Mouse (Mus musculus) testis, adult 2 months (tissue): ENCODE results near the gene Fnip2. TPM values are rescaled to one million over a fixed set of nuclear protein-coding genes. Genes with fewer than 3 reads are reported as not detected.

Experiments
- H3K27ac ChIP-seq: fragments of 200-500 bp; 2 replicates; pipeline ENCODE4 v1.5.1; 2012; ENCODE audit warnings: low read depth, low read length; ENCODE audit not compliant: control insufficient read depth, insufficient read depth
- H3K27me3 ChIP-seq: fragments of 200-500 bp; 2 replicates; pipeline ENCODE4 v1.6.1; 2012; ENCODE audit warnings: mild to moderate bottlenecking, low read length, moderate library complexity; ENCODE audit not compliant: control insufficient read depth, insufficient read depth
- H3K36me3 ChIP-seq: fragments of 200-500 bp; 2 replicates; pipeline ENCODE4 v1.6.1; 2012; ENCODE audit warnings: mild to moderate bottlenecking, low read length; ENCODE audit not compliant: control insufficient read depth, insufficient read depth
- H3K4me1 ChIP-seq: fragments of 200-500 bp; 2 replicates; pipeline ENCODE4 v1.6.1; 2012; ENCODE audit warnings: low read length; ENCODE audit not compliant: control insufficient read depth, insufficient read depth
- H3K4me3 ChIP-seq: fragments of 200-500 bp; 2 replicates; pipeline ENCODE4 v1.5.1; 2012; ENCODE audit warnings: low read depth, mild to moderate bottlenecking, low read length, moderate library complexity, mixed read lengths; ENCODE audit not compliant: control insufficient read depth
- CTCF ChIP-seq: fragments of 200-500 bp; IDR thresholded peaks from 2 replicates; pipeline ENCODE4 v1.5.1; 2012; ENCODE audit warnings: low read depth, mild to moderate bottlenecking, inconsistent platforms, low read length, moderate library complexity; ENCODE audit not compliant: control insufficient read depth, insufficient read depth, insufficient replicate concordance
- POLR2A ChIP-seq: fragments of 200-500 bp; IDR thresholded peaks from 2 replicates; pipeline ENCODE4 v1.6.1; 2012; ENCODE audit warnings: low read depth, mild to moderate bottlenecking, inconsistent platforms, low read length, moderate library complexity; ENCODE audit not compliant: control insufficient read depth
- polyA plus RNA-seq: library from polyadenylated mRNA; depleted of rRNA; stranded (reverse); fragments of >200 nt; gene quantifications from 2 replicates; pipeline ENCODE4 v1.2.3, GENCODE M21; 2012

The Fnip2 gene
- polyA plus RNA-seq, 1 experiment, result 2.1 TPM

- no peak overlapping the region for H3K27ac ChIP-seq
- H3K27me3 ChIP-seq, result no peaks in the 10 kb centered on the region
- H3K4me1 ChIP-seq, result peaks cover 2% of the 10 kb centered on the region; the same call in 1 of the 2 replicates
- H3K36me3 ChIP-seq, result no peaks in the 10 kb centered on the region
- no peak overlapping the region for H3K4me3 ChIP-seq
- TF ChIP-seq POLR2A (no peak), CTCF (no peak)
These were observed 48.7 kb downstream of the Fnip2 start for GRCm38 (mm10) chr3:79518761-79519527.

GRCm38 (mm10) chr3:79517884-79518591, 49.6 kb downstream of the Fnip2 start:
- Histone ChIP-seq H3K4me1 (peaks cover 2% of the 10 kb centered on the region; the same call in 1 of the 2 replicates), H3K27me3 (no peaks in the 10 kb centered on the region), H3K27ac (no peak overlapping the region), H3K4me3 (no peak overlapping the region), H3K36me3 (no peaks in the 10 kb centered on the region)
- TF ChIP-seq POLR2A, result no peak
- TF ChIP-seq CTCF, result no peak

- Histone ChIP-seq H3K27ac (no peak overlapping the region), H3K27me3 (no peaks in the 10 kb centered on the region), H3K4me3 (no peak overlapping the region), H3K36me3 (no peaks in the 10 kb centered on the region), H3K4me1 (peaks cover 2% of the 10 kb centered on the region; the same call in 1 of the 2 replicates)
- TF ChIP-seq CTCF (no peak), POLR2A (no peak)
These were observed 50.6 kb downstream of the Fnip2 start for GRCm38 (mm10) chr3:79516958-79517357.

- Histone ChIP-seq H3K27ac (no peak overlapping the region), H3K4me1 (peaks cover 2% of the 10 kb centered on the region; the same call in 1 of the 2 replicates), H3K36me3 (no peaks in the 10 kb centered on the region), H3K4me3 (no peak overlapping the region), H3K27me3 (no peaks in the 10 kb centered on the region)
- no peak for TF ChIP-seq POLR2A
- TF ChIP-seq CTCF, result no peak
These were observed 51.3 kb downstream of the Fnip2 start for GRCm38 (mm10) chr3:79516099-79516920.

GRCm38 (mm10) chr3:79514304-79514703, 53.3 kb downstream of the Fnip2 start:
- TF ChIP-seq POLR2A (no peak), CTCF (no peak)

GRCm38 (mm10) chr3:79501166-79501728, 66.3 kb downstream of the Fnip2 start:
- H3K4me1 ChIP-seq, result no peaks in the 10 kb centered on the region
- H3K36me3 ChIP-seq, result no peaks in the 10 kb centered on the region; the same call in 1 of the 2 replicates

More at GRCm38 (mm10) chr3:79514304-79514703, 53.3 kb downstream of the Fnip2 start:
- H3K36me3 ChIP-seq, result no peaks in the 10 kb centered on the region
- H3K4me3 ChIP-seq, result no peak overlapping the region
- H3K27ac ChIP-seq, result no peak overlapping the region
- H3K4me1 ChIP-seq, result peaks cover 2% of the 10 kb centered on the region; the same call in 1 of the 2 replicates
- no peaks in the 10 kb centered on the region for H3K27me3 ChIP-seq

More at GRCm38 (mm10) chr3:79501166-79501728, 66.3 kb downstream of the Fnip2 start:
- no peak overlapping the region for H3K27ac ChIP-seq
- no peak for TF ChIP-seq POLR2A
- H3K4me3 ChIP-seq, result no peak overlapping the region
- no peaks in the 10 kb centered on the region for H3K27me3 ChIP-seq
